Mouse (Mus musculus) intestine, postnatal 0 days (tissue): ENCODE data around the gene Stxbp2. TPM values are rescaled to one million over a fixed set of nuclear protein-coding genes. Genes with fewer than 3 reads are reported as not detected.

Experiments used
- ATAC-seq: fragments of 200-750 bp; cut with Nextera tagmentation; 2 replicates; pipeline ENCODE4 v1.8.0; 2017; ENCODE audit warnings: mild to moderate bottlenecking, moderate TSS enrichment, moderate library complexity
- H3K27ac ChIP-seq: fragments of 300-500 bp; sonication (generic); 2 replicates; pipeline ENCODE4 v1.5.1; 2014; ENCODE audit warnings: mild to moderate bottlenecking, low read depth, low read length, moderate library complexity
- H3K27me3 ChIP-seq: fragments of 300-500 bp; sonication (generic); replicated peaks from 2 replicates; pipeline ENCODE4 v1.6.1; 2014; ENCODE audit warnings: low read length, mixed read lengths; ENCODE audit not compliant: control insufficient read depth, insufficient read depth
- H3K36me3 ChIP-seq: fragments of 300-500 bp; sonication (generic); 2 replicates; pipeline ENCODE4 v1.6.1; 2014; ENCODE audit warnings: mild to moderate bottlenecking, moderate library complexity; ENCODE audit not compliant: control insufficient read depth, insufficient read depth
- H3K4me1 ChIP-seq: fragments of 300-500 bp; sonication (generic); replicated peaks from 2 replicates; pipeline ENCODE4 v1.6.1; 2014; ENCODE audit warnings: antibody characterized with exemption, low read length, mixed read lengths; ENCODE audit not compliant: control insufficient read depth, insufficient read depth
- H3K4me2 ChIP-seq: fragments of 300-500 bp; sonication (generic); replicated peaks from 2 replicates; pipeline ENCODE4 v1.6.1; 2014; ENCODE audit warnings: low read depth, mild to moderate bottlenecking, moderate library complexity
- H3K4me3 ChIP-seq: fragments of 300-500 bp; sonication (generic); 2 replicates; pipeline ENCODE4 v1.5.1; 2014; ENCODE audit warnings: low read depth, low read length
- H3K9ac ChIP-seq: fragments of 300-500 bp; sonication (generic); 2 replicates; pipeline ENCODE4 v1.6.1; 2014; ENCODE audit warnings: mild to moderate bottlenecking, low read depth, low read length
- H3K9me3 ChIP-seq: fragments of 300-500 bp; sonication (generic); 2 replicates; pipeline ENCODE4 v1.6.1; 2016; ENCODE audit warnings: mixed run types; ENCODE audit not compliant: control insufficient read depth
- CTCF ChIP-seq: sonication (generic); IDR thresholded peaks from 2 replicates; pipeline ENCODE4 v1.5.1; 2016; ENCODE audit warnings: low read depth, mild to moderate bottlenecking, control low read depth, antibody characterized with exemption, moderate library complexity
- WGBS: fragments of 180-500 bp; shearing (Covaris S2); extraction: QIAGEN DNeasy Blood & Tissue Kit; methylation state at CpG from one replicate; pipeline ENCODE4 v1.1.7; 2014; 5-methylcytosine and 5-hydroxymethylcytosine counted together
- polyA plus RNA-seq: library from polyadenylated mRNA; unstranded; fragments of >200 nt; fragmentation: Nextera tagmentation; extraction: Ambion mirVana; gene quantifications from 2 replicates; pipeline ENCODE4 v1.2.1, GENCODE M21; 2015

Gene Stxbp2
- polyA plus RNA-seq, 1 experiment from 2014 or later: 163 TPM

GRCm38 (mm10) chr8:3676131-3676992 lies 45.6 kb downstream of the Stxbp2 start, which contains the start of gene Trappc5:
Trappc5 (plus strand) TSS chr8:3676299.
- H3K27ac ChIP-seq: peak within 1 kb of the TSS; percentile 89
- peak within 1 kb of the TSS; percentile 91 for H3K4me3 ChIP-seq
- peaks cover 30% of the 10 kb centered on the region for H3K36me3 ChIP-seq
- no peaks in the 10 kb centered on the region for H3K4me1 ChIP-seq
- peak; percentile 99 for TF ChIP-seq CTCF
- H3K9ac ChIP-seq: peak within 1 kb of the TSS; percentile 95
- H3K9me3 ChIP-seq: no peaks in the 10 kb centered on the region
- no peaks in the 10 kb centered on the region for H3K27me3 ChIP-seq
- peak within 1 kb of the TSS; percentile 82 for H3K4me2 ChIP-seq
- peak; percentile 84 for ATAC-seq
- WGBS: under 1% methylated on average over 61 of the region's 61 CpGs

GRCm38 (mm10) chr8:3676993-3677579 lies 46.3 kb downstream of the Stxbp2 start:
- Histone ChIP-seq H3K4me2 (peak overlapping the region; percentile 82), H3K27me3 (no peaks in the 10 kb centered on the region), H3K27ac (peak overlapping the region; percentile 89), H3K4me1 (no peaks in the 10 kb centered on the region), H3K36me3 (peaks cover 31% of the 10 kb centered on the region), H3K9ac (peak overlapping the region; percentile 95), H3K9me3 (no peaks in the 10 kb centered on the region), H3K4me3 (peak overlapping the region; percentile 91)
- 2% methylated on average over 15 of the region's 15 CpGs for WGBS
- peak; percentile 9; the same call in 1 of the 2 replicates for ATAC-seq
- no peak for TF ChIP-seq CTCF

GRCm38 (mm10) chr8:3678831-3679230 lies 48.1 kb downstream of the Stxbp2 start:
- 97% methylated on average over 23 of the region's 23 CpGs for WGBS
- H3K9me3 ChIP-seq: no peaks in the 10 kb centered on the region
- ATAC-seq: no peak
- no peak for TF ChIP-seq CTCF
- H3K9ac ChIP-seq: no peak overlapping the region
- H3K27ac ChIP-seq: no peak overlapping the region
- peaks cover 34% of the 10 kb centered on the region for H3K36me3 ChIP-seq
- H3K27me3 ChIP-seq: no peaks in the 10 kb centered on the region
- no peak overlapping the region for H3K4me3 ChIP-seq
- no peaks in the 10 kb centered on the region for H3K4me1 ChIP-seq
- no peak overlapping the region for H3K4me2 ChIP-seq

GRCm38 (mm10) chr8:3679236-3679635 lies 48.5 kb downstream of the Stxbp2 start:
- no peak for ATAC-seq

GRCm38 (mm10) chr8:3679656-3680055 lies 48.9 kb downstream of the Stxbp2 start:
- no peak overlapping the region for H3K9ac ChIP-seq
- H3K27me3 ChIP-seq: no peaks in the 10 kb centered on the region
- no peaks in the 10 kb centered on the region for H3K9me3 ChIP-seq
- H3K27ac ChIP-seq: no peak overlapping the region
- no peak for TF ChIP-seq CTCF
- no peak for ATAC-seq
- H3K36me3 ChIP-seq: peaks cover 34% of the 10 kb centered on the region
- H3K4me3 ChIP-seq: no peak overlapping the region
- 74% methylated on average over 5 of the region's 5 CpGs for WGBS
- no peak overlapping the region for H3K4me2 ChIP-seq
- H3K4me1 ChIP-seq: no peaks in the 10 kb centered on the region

More at GRCm38 (mm10) chr8:3679236-3679635, 48.5 kb downstream of the Stxbp2 start:
- Histone ChIP-seq H3K4me3 (no peak overlapping the region), H3K9ac (no peak overlapping the region), H3K9me3 (no peaks in the 10 kb centered on the region), H3K36me3 (peaks cover 34% of the 10 kb centered on the region), H3K4me2 (no peak overlapping the region), H3K27me3 (no peaks in the 10 kb centered on the region), H3K27ac (no peak overlapping the region), H3K4me1 (no peaks in the 10 kb centered on the region)
- no peak for TF ChIP-seq CTCF
- WGBS: 97% methylated on average over 23 of the region's 23 CpGs

- 91% methylated on average over 5 of the region's 5 CpGs for WGBS
- no peak overlapping the region for H3K4me2 ChIP-seq
Observed at GRCm38 (mm10) chr8:3682435-3682834, 51.7 kb downstream of the Stxbp2 start.

More at GRCm38 (mm10) chr8:3682435-3682834, 51.7 kb downstream of the Stxbp2 start:
- Histone ChIP-seq H3K4me1 (no peaks in the 10 kb centered on the region), H3K4me3 (no peak overlapping the region), H3K9me3 (no peaks in the 10 kb centered on the region), H3K27me3 (no peaks in the 10 kb centered on the region), H3K36me3 (peaks cover 34% of the 10 kb centered on the region), H3K27ac (no peak overlapping the region), H3K9ac (no peak overlapping the region)
- TF ChIP-seq CTCF: no peak
- ATAC-seq: no peak
